Mouse (Mus musculus): ENCODE measurements around the gene Sel1l3. TPM values are rescaled to one million over a fixed set of nuclear protein-coding genes. Genes with fewer than 3 reads are reported as not detected.

Sel1l3 gene
- polyA plus RNA-seq, 1 experiment from 2014 or later = 0.10 TPM

DNA sequence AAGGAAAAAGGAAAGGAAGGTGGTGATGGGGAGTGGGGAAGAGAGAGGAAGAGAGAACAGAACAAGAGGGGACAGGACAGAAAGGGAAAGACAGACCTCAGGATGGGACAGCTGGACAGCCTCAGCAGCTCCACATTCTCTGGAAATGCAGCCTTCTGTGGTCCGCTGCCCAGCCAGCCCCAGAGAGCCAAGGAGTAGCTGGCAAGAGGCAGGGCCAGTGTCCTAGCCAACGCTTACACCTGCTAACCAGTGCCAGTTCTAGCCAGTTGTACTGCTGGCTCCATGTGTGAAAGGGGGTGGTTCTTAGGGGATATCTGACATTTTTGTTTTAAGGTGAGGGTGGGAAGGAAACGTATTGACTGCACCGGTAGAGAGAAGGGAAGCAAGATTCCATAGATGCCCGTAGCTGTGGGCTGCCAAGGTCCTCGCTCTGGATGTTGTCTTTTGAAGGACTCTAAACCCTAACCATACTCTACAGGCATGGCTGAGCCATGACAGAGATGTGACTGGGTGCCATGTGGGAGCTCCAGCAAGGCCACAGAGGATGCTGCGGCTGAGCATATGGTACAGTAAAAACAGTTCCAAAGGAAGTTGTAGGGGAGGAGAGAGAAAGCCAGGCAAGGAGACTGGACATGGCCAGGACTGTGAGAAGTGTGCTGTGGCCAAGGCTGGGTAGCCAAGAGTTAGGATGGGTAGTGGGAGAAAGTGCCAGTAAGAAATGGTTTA lies 64.6 kb downstream of the Sel1l3 start:
- 72% methylated on average over 7 of the region's 7 CpGs for WGBS (ENCODE audit: insufficient replicate concordance)
- Histone ChIP-seq H3K27me3 (replicated peaks) (no peaks in the 10 kb centered on the region), H3K9ac (no peak overlapping the region), H3K4me1 (no peaks in the 10 kb centered on the region), H3K4me3 (no peak overlapping the region), H3K27ac (no peak overlapping the region), H3K4me2 (no peak overlapping the region), H3K9me3 (replicated peaks) (peaks cover 5% of the 10 kb centered on the region; the same call in 1 of the 2 replicates), H3K36me3 (no peaks in the 10 kb centered on the region)
- ATAC-seq = no peak

DNA sequence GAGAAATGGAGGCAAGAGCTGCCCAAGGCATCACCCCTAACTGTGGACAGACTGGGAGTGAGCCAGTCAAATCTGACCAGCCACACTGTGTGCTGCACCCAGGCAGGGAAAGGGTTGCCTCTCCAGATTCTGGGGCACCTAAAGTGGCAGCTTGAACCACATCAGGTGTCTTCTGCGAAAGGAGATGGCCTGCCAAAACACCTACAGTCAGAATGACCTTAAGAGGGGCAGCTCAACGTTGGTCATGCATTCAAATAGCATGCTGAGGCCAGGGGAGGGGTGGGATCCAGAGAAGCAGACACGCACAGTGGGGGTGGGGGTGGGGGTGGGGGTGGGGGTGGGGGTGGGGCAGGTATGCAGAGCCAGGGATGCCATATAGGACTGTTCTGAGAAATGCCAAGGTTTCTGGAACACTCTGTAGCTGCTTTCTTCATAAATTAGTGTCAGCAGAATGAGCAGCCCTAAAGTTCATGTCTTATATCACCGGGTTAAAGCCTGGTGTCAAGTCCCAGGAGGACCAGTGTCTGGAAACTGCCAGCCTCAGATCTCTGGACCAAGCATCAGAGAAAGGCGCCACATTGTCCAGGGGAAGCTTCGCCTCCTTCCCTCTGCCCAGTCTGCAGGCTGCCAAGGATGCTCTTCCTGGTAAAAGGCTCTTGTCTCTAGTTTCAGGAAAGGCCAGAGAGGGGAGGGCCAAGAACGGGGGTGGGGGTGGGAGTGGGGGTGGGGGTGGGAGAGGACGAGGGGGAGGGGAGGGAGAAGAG lies 65.4 kb downstream of the Sel1l3 start:
- no peak overlapping the region for H3K4me3 ChIP-seq
- H3K36me3 ChIP-seq = no peaks in the 10 kb centered on the region
- peaks cover 5% of the 10 kb centered on the region; the same call in 1 of the 2 replicates for H3K9me3 ChIP-seq (replicated peaks)
- no peaks in the 10 kb centered on the region for H3K4me1 ChIP-seq
- no peak for ATAC-seq
- H3K27ac ChIP-seq = no peak overlapping the region
- H3K9ac ChIP-seq = no peak overlapping the region
- 40% methylated on average over 8 of the region's 8 CpGs for WGBS (ENCODE audit: insufficient replicate concordance)
- no peak overlapping the region for H3K4me2 ChIP-seq
- H3K27me3 ChIP-seq (replicated peaks) = no peaks in the 10 kb centered on the region

DNA sequence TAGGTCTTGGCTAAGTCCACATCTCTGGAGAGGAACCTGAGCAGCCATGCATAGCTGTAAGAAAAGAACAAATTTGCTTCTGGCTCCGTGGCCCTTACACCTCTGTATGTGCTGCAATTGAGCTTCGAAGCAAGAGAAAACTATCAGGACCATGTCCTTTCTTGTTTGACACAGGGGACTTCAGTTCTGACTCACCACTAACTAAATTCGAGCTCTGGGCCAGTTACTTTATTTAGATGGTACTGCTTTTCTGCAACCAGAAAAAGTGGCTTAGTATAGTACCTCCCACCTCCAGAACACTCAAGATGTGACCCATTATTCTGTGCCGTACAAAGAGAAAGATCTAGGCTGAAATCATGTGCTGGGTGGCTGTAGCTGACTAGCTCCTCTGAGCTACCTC lies 66.3 kb downstream of the Sel1l3 start:
- Histone ChIP-seq H3K9ac (no peak overlapping the region), H3K36me3 (no peaks in the 10 kb centered on the region), H3K9me3 (replicated peaks) (peaks cover 5% of the 10 kb centered on the region; the same call in 1 of the 2 replicates), H3K4me1 (no peaks in the 10 kb centered on the region), H3K27ac (no peak overlapping the region), H3K4me2 (no peak overlapping the region), H3K27me3 (replicated peaks) (no peaks in the 10 kb centered on the region), H3K4me3 (no peak overlapping the region)
- WGBS (ENCODE audit: insufficient replicate concordance) = 64% methylated on average over 4 of the region's 4 CpGs
- ATAC-seq = no peak

DNA sequence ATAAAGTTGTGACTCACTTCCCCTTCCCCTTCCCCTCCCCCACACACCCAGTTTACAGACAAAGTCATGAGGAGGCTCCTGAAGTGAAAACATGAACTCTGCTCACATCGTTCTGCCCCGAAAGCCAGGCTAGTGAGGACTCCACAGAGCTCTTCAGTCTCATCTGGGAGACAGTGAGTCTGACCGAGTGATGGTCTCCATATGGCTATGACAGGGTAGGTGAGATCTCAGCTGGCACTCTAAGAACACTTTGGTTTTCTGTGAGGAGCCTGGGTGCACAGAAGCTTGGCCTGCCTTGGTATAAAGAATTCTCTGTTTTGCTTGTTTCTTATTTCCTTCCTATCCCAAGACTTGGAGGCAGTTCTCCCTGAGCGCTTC lies 67.1 kb downstream of the Sel1l3 start:
- no peaks in the 10 kb centered on the region for H3K27me3 ChIP-seq (replicated peaks)
- WGBS (ENCODE audit: insufficient replicate concordance) = 68% methylated on average over 4 of the region's 4 CpGs
- no peak for ATAC-seq
- no peak overlapping the region for H3K4me2 ChIP-seq
- H3K4me1 ChIP-seq = no peaks in the 10 kb centered on the region
- peaks cover 5% of the 10 kb centered on the region; the same call in 1 of the 2 replicates for H3K9me3 ChIP-seq (replicated peaks)
- H3K4me3 ChIP-seq = no peak overlapping the region
- H3K9ac ChIP-seq = no peak overlapping the region
- H3K27ac ChIP-seq = no peak overlapping the region
- no peaks in the 10 kb centered on the region for H3K36me3 ChIP-seq

GRCm38 (mm10) chr5:53146049-53146683 lies 67.6 kb downstream of the Sel1l3 start:
- 59% methylated on average over 10 of the region's 10 CpGs for WGBS (ENCODE audit: insufficient replicate concordance)
- Histone ChIP-seq H3K27me3 (replicated peaks) (no peaks in the 10 kb centered on the region), H3K36me3 (no peaks in the 10 kb centered on the region), H3K9me3 (replicated peaks) (peaks cover 5% of the 10 kb centered on the region; the same call in 1 of the 2 replicates), H3K4me2 (no peak overlapping the region), H3K4me1 (no peaks in the 10 kb centered on the region), H3K9ac (no peak overlapping the region), H3K27ac (no peak overlapping the region), H3K4me3 (no peak overlapping the region)
- no peak for ATAC-seq

DNA sequence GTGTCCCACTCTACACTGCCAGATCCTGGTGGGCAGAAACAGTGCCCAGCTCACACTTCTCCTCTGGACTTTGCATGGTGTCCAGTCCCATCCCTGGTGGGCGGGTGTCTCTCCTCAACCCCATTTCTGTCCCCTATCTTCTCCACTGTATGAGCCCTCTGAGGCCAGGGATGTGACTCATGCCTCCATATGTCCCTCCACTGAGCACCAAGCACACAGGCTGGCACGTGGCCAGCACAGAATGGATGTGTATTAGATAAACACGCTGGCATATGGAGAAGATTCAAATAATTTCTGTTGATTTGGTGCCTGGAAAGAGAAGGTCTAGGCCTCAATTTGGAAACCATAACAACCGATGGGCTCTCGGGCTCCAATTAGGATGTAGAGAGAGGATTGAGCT lies 71.1 kb downstream of the Sel1l3 start:
- Histone ChIP-seq H3K27me3 (replicated peaks) (no peaks in the 10 kb centered on the region), H3K4me2 (no peak overlapping the region), H3K36me3 (no peaks in the 10 kb centered on the region), H3K27ac (no peak overlapping the region), H3K9ac (no peak overlapping the region), H3K4me3 (no peak overlapping the region), H3K9me3 (replicated peaks) (peaks cover 5% of the 10 kb centered on the region; the same call in 1 of the 2 replicates), H3K4me1 (no peaks in the 10 kb centered on the region)
- ATAC-seq = no peak
- 69% methylated on average over 5 of the region's 5 CpGs for WGBS (ENCODE audit: insufficient replicate concordance)

GRCm38 (mm10) chr5:53140158-53140927 lies 73.4 kb downstream of the Sel1l3 start:
- Histone ChIP-seq H3K27me3 (replicated peaks) (no peaks in the 10 kb centered on the region), H3K27ac (no peak overlapping the region), H3K36me3 (no peaks in the 10 kb centered on the region), H3K4me2 (no peak overlapping the region), H3K9ac (no peak overlapping the region), H3K9me3 (replicated peaks) (peaks cover 5% of the 10 kb centered on the region; the same call in 1 of the 2 replicates), H3K4me1 (no peaks in the 10 kb centered on the region), H3K4me3 (no peak overlapping the region)
- no peak for ATAC-seq
- 62% methylated on average over 8 of the region's 8 CpGs for WGBS (ENCODE audit: insufficient replicate concordance)

DNA sequence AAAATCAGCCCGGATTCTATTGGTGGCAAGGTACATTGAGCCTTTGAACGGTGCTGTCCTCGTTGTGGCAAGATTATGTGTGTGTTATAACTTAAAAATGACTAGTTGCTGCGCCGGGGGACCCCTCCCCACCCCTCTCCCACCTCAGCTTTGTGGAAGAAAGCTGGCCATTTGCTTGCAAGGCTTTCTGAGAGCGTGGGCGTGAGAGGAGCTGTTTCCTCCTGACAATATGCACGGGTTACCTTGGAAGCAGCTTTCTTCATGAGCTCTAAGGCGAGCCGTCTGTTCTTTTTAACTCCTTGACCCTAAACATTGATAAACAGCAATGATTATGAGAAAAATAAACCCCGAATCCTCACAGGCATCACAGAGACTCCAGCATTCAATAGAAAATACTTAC lies 74.2 kb downstream of the Sel1l3 start:
- Histone ChIP-seq H3K9me3 (replicated peaks) (peaks cover 1% of the 10 kb centered on the region; the same call in 1 of the 2 replicates), H3K4me3 (no peak overlapping the region), H3K9ac (no peak overlapping the region), H3K36me3 (no peaks in the 10 kb centered on the region), H3K4me2 (no peak overlapping the region), H3K27ac (no peak overlapping the region), H3K4me1 (no peaks in the 10 kb centered on the region), H3K27me3 (replicated peaks) (no peaks in the 10 kb centered on the region)
- no peak for ATAC-seq
- 40% methylated on average over 11 of the region's 11 CpGs for WGBS (ENCODE audit: insufficient replicate concordance)

DNA sequence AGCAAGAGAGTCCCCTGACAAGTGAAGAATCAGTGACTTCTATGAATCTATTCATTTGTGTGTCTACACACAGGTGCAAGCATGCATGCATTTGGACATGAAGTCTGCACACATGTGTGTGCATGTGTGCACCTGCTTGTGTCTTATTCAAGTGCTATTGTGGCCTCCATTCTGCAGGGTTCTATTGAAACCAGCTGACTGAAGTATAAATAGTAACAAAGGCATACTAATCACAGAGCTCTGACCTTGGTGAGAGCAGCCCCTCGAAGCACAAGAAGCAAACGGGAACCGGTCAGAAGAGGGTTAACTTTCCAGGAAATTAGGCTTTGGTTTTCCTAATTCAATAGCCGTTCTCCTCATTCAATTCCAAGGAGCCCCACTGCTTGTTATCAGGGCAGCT lies 74.6 kb downstream of the Sel1l3 start:
- no peak overlapping the region for H3K4me2 ChIP-seq
- H3K9ac ChIP-seq = no peak overlapping the region
- H3K27me3 ChIP-seq (replicated peaks) = no peaks in the 10 kb centered on the region
- ATAC-seq = no peak
- no peaks in the 10 kb centered on the region for H3K9me3 ChIP-seq (replicated peaks)
- H3K4me3 ChIP-seq = no peak overlapping the region
- H3K36me3 ChIP-seq = no peaks in the 10 kb centered on the region
- H3K27ac ChIP-seq = no peak overlapping the region
- no peaks in the 10 kb centered on the region for H3K4me1 ChIP-seq
- 38% methylated on average over 4 of the region's 4 CpGs for WGBS (ENCODE audit: insufficient replicate concordance)

DNA sequence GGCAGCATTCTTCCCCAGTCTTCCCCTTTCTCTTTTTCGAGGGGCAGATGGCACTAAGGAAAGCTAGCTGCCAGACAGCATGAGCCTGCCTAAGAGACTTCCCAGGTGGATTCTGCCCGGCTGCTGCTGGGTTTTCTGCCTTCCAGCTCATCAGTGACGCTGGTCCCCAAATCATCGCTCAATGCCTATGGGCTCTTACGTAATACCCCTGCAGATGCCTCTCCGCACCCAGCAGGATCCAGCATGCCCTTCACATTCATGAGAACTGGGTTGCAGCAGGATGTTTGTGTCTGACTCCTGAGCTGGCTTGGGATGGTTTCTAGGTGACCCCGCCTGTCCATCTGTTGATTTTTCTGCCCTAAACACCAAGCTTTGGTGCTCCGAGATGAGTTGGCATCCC lies 75.7 kb downstream of the Sel1l3 start:
- Histone ChIP-seq H3K36me3 (no peaks in the 10 kb centered on the region), H3K4me3 (no peak overlapping the region), H3K27ac (no peak overlapping the region), H3K9ac (no peak overlapping the region), H3K27me3 (replicated peaks) (no peaks in the 10 kb centered on the region), H3K4me2 (no peak overlapping the region), H3K4me1 (no peaks in the 10 kb centered on the region), H3K9me3 (replicated peaks) (no peaks in the 10 kb centered on the region)
- no peak for ATAC-seq
- WGBS (ENCODE audit: insufficient replicate concordance) = 62% methylated on average over 8 of the region's 8 CpGs

GRCm38 (mm10) chr5:53135984-53136383 lies 77.7 kb downstream of the Sel1l3 start:
- Histone ChIP-seq H3K9me3 (replicated peaks) (no peaks in the 10 kb centered on the region), H3K4me3 (no peak overlapping the region), H3K9ac (no peak overlapping the region), H3K36me3 (no peaks in the 10 kb centered on the region), H3K27ac (no peak overlapping the region), H3K4me2 (no peak overlapping the region), H3K27me3 (replicated peaks) (no peaks in the 10 kb centered on the region), H3K4me1 (no peaks in the 10 kb centered on the region)
- no peak for ATAC-seq
- WGBS (ENCODE audit: insufficient replicate concordance) = 68% methylated on average over 8 of the region's 8 CpGs
